Mouse (Mus musculus) CH12.LX (cell line): ENCODE data around the gene Phldb1. TPM values are rescaled to one million over a fixed set of nuclear protein-coding genes. Genes with fewer than 3 reads are reported as not detected.

Source experiments
- DNase-seq: peaks from one replicate; pipeline ENCODE4 v3.0.0-alpha.2; 2013; ENCODE audit errors: extremely low read depth
- H3K27ac ChIP-seq: 2 replicates; pipeline ENCODE4 v1.5.1; 2012; ENCODE audit warnings: low read depth, mild to moderate bottlenecking, control low read depth, moderate library complexity; ENCODE audit not compliant: insufficient read depth
- H3K27me3 ChIP-seq: replicated peaks from 2 replicates; pipeline ENCODE3; 2012; ENCODE audit warnings: inconsistent platforms
- H3K36me3 ChIP-seq, 2 experiments: replicated peaks in 1 of 2; 2 replicates each; pipeline versions ENCODE3 to v1.6.1; 2012; ENCODE audit warnings: inconsistent platforms in 1 of 2, low read length in 1 of 2, mild to moderate bottlenecking in 1 of 2, mixed read lengths in 1 of 2, moderate library complexity in 1 of 2; ENCODE audit not compliant: control insufficient read depth in 1 of 2, insufficient read depth in 1 of 2
- H3K4me1 ChIP-seq, 2 experiments: 2 replicates each; pipeline ENCODE4 v1.6.1; 2012; ENCODE audit warnings: inconsistent platforms in 1 of 2, moderate library complexity in 1 of 2; ENCODE audit not compliant: insufficient read depth in 2 of 2, control insufficient read depth in 1 of 2
- H3K4me2 ChIP-seq: 2 replicates; pipeline ENCODE4 v1.6.1; 2012; ENCODE audit warnings: low read depth, mild to moderate bottlenecking, control low read depth; ENCODE audit not compliant: poor library complexity, insufficient read depth, severe bottlenecking
- H3K4me3 ChIP-seq, 3 experiments: fragments of 150-350 bp in 1 of 3; sonication (generic) in 1 of 3; replicated peaks in 1 of 3; 2 replicates each; pipeline versions ENCODE3 to v1.5.1; 2011 to 2012; ENCODE audit warnings: low read depth in 2 of 3, low read length in 2 of 3, mild to moderate bottlenecking in 2 of 3, moderate library complexity in 2 of 3, control low read depth in 1 of 3, improper control_type of control experiment in 1 of 3, inconsistent platforms in 1 of 3, mixed read lengths in 1 of 3; ENCODE audit not compliant: poor library complexity in 1 of 3
- H3K79me2 ChIP-seq: replicated peaks from 2 replicates; pipeline ENCODE4 v1.6.1; 2012; ENCODE audit warnings: mild to moderate bottlenecking, moderate library complexity; ENCODE audit not compliant: control insufficient read depth, poor library complexity, insufficient read depth, severe bottlenecking; ENCODE audit errors: extremely low read depth
- H3K9ac ChIP-seq: 2 replicates; pipeline ENCODE4 v1.6.1; 2012; ENCODE audit warnings: low read depth, mild to moderate bottlenecking, control low read depth, moderate library complexity; ENCODE audit not compliant: insufficient read depth
- H3K9me3 ChIP-seq: replicated peaks from 2 replicates; pipeline ENCODE3; 2012; ENCODE audit warnings: low read length, inconsistent platforms, mixed read lengths
- ELF1 ChIP-seq: IDR thresholded peaks from 2 replicates; pipeline ENCODE4 v1.6.1; 2014; ENCODE audit warnings: low read depth, mild to moderate bottlenecking, inconsistent platforms, low read length, improper control_type of control experiment
- EP300 ChIP-seq: IDR thresholded peaks from 2 replicates; pipeline ENCODE4 v1.6.1; 2011; ENCODE audit warnings: low read length, improper control_type of control experiment
- ETS1 ChIP-seq: conservative IDR thresholded peaks from 2 replicates; pipeline ENCODE4 v1.6.1; 2012; ENCODE audit warnings: low read depth, mild to moderate bottlenecking, inconsistent platforms, low read length, improper control_type of control experiment, moderate library complexity
- IRF4 ChIP-seq: IDR thresholded peaks from 2 replicates; pipeline ENCODE4 v1.6.1; 2014; ENCODE audit warnings: low read depth, mild to moderate bottlenecking, inconsistent platforms, low read length, improper control_type of control experiment
- KAT2A ChIP-seq: IDR thresholded peaks from 2 replicates; pipeline ENCODE4 v1.6.1; 2012; ENCODE audit warnings: low read length, improper control_type of control experiment, inconsistent platforms; ENCODE audit not compliant: insufficient replicate concordance
- NRF1 ChIP-seq: IDR thresholded peaks from 2 replicates; pipeline ENCODE4 v1.6.1; 2014; ENCODE audit warnings: low read depth, mild to moderate bottlenecking, inconsistent platforms, low read length, improper control_type of control experiment, moderate library complexity
- POLR2A ChIP-seq: IDR thresholded peaks from 2 replicates; pipeline ENCODE4 v1.6.1; 2011; ENCODE audit warnings: low read depth, mild to moderate bottlenecking, improper control_type of control experiment, low read length
- RAD21 ChIP-seq: IDR thresholded peaks from 2 replicates; pipeline ENCODE4 v1.6.1; 2011; ENCODE audit warnings: low read depth, mild to moderate bottlenecking, low read length, improper control_type of control experiment, moderate library complexity
- TBP ChIP-seq: conservative IDR thresholded peaks from 2 replicates; pipeline ENCODE4 v1.6.1; 2011; ENCODE audit warnings: low read depth, low read length, improper control_type of control experiment
- UBTF ChIP-seq: IDR thresholded peaks from 2 replicates; pipeline ENCODE4 v1.6.1; 2012; ENCODE audit warnings: low read depth, mild to moderate bottlenecking, inconsistent platforms, low read length, improper control_type of control experiment, moderate library complexity
- ZKSCAN1 ChIP-seq: IDR thresholded peaks from 2 replicates; pipeline ENCODE4 v1.6.1; 2012; ENCODE audit warnings: low read depth, inconsistent platforms, low read length, improper control_type of control experiment, borderline replicate concordance
- dilution Hi-C: fragments of 300-500 bp; cut with MboI; formaldehyde crosslinking; loops from 2 replicates; pipeline ENCODE4 v1.14.3; 2020; ENCODE audit warnings: low sequenced_read_pairs; ENCODE audit not compliant: extremely low pct_unique_long_range_greater_than_20kb, extremely low pct_ligation_motif_present
- in situ Hi-C: fragments of 300-500 bp; cut with MboI; formaldehyde crosslinking; loops from 3 replicates; pipeline ENCODE4 v1.14.3; 2019; ENCODE audit warnings: low sequenced_read_pairs, low pct_ligation_motif_present, low pct_unique_long_range_greater_than_20kb, mixed read lengths
- polyA plus RNA-seq: library from polyadenylated mRNA; unstranded; fragments of >175 nt; gene quantifications from 2 replicates; pipeline ENCODE4 v1.2.1, GENCODE M21; 2012; ENCODE audit warnings: low read depth; ENCODE audit not compliant: insufficient read length
- total RNA-seq, 2 experiments: library from RNA; depleted of rRNA; stranded (reverse); fragments of 300-350 nt in 1 of 2; fragments of >200 nt in 1 of 2; gene quantifications; 2 replicates each; pipeline ENCODE4 v1.2.3; 2012 to 2014

Phldb1 gene
- total and polyA plus RNA-seq, 3 experiments, result 7.9 to 15.1 (median 14.6) TPM

GRCm38 (mm10) chr9:44735886-44736285, 888 bp upstream of the Phldb1 start:
- no peak for TF ChIP-seq POLR2A
- TF ChIP-seq ETS1, result no peak
- no peak for TF ChIP-seq IRF4
- TF ChIP-seq TBP, result no peak
- no peak for TF ChIP-seq ELF1
- no peak for TF ChIP-seq RAD21
- TF ChIP-seq ZKSCAN1, result no peak
- TF ChIP-seq EP300, result no peak
- TF ChIP-seq UBTF, result no peak
- TF ChIP-seq, all 38 proteins: peak for 0
- Histone ChIP-seq H3K9ac (no peak overlapping the region), H3K36me3 (no peaks in the 10 kb centered on the region), H3K27ac (no peak overlapping the region), H3K27me3 (peaks cover 40% of the 10 kb centered on the region), H3K9me3 (peaks cover 3% of the 10 kb centered on the region), H3K79me2 (no peaks in the 10 kb centered on the region), H3K4me3 (no peak overlapping the region), H3K4me1 (peaks cover 13 to 41% of the 10 kb centered on the region in 2 experiments), H3K4me2 (no peak overlapping the region)
- in situ Hi-C loops (no loop called here), dilution Hi-C loops (no loop called here)
- DNase-seq, result no peak

GRCm38 (mm10) chr9:44733671-44734523, 1.1 kb downstream of the Phldb1 start:
- Histone ChIP-seq H3K4me1 (peaks cover 13 to 36% of the 10 kb centered on the region in 2 experiments), H3K4me2 (peak overlapping the region; percentile 90), H3K36me3 (no peaks in the 10 kb centered on the region), H3K9me3 (peaks cover 1% of the 10 kb centered on the region), H3K4me3 (peak overlapping the region; percentile 47 to 59 (median 51)), H3K27me3 (peaks cover 43% of the 10 kb centered on the region), H3K9ac (peak overlapping the region; percentile 42), H3K79me2 (no peaks in the 10 kb centered on the region), H3K27ac (no peak overlapping the region)
- dilution Hi-C loops (no loop called here), in situ Hi-C loops (no loop called here)
- no peak for TF ChIP-seq KAT2A
- peak; percentile 45 for TF ChIP-seq ELF1
- peak; percentile 69 for TF ChIP-seq NRF1
- peak; percentile 83; the same call in 1 of the 2 replicates for TF ChIP-seq UBTF
- TF ChIP-seq, all 38 proteins: peak for 3
- DNase-seq, result peak; percentile 29
